In genomic region chr2:121188530-121188929, GRCm38 (mm10) we compare ENCODE assay signal across 14 mouse cellular contexts. TPM values are rescaled to one million over a fixed set of nuclear protein-coding genes. Genes with fewer than 3 reads are reported as not detected.
A peak's percentile ranks its signal among the peaks of the same experiment; 100 is the strongest.
DNase-seq lines count a peak whose midpoint lies in the region; ATAC-seq and TF ChIP-seq lines count a peak whose summit lies in the region.
"Had no signal": no experiment of that assay in that cellular context is flagged by ENCODE, and none has a peak within 500 bp of the region (broad histone marks: within the 10 kb centered on the region; RNA-seq: fewer than 3 reads in every experiment).

No protein-coding gene starts in this region.

- no peak overlapping the region for H3K9ac ChIP-seq in intestine, embryonic 14.5 days (ENCODE audit: low read length)
- no peak overlapping the region for H3K9ac ChIP-seq in intestine, embryonic 16.5 days (ENCODE audit: low read depth, low read length)
- H3K9ac ChIP-seq in lung, postnatal 0 days (replicated peaks; ENCODE audit: low read depth) = no peak overlapping the region
- H3K9ac ChIP-seq in forebrain, embryonic 12.5 days = no peak overlapping the region
- H3K9ac ChIP-seq: hindbrain, embryonic 13.5 days; kidney, embryonic 15.5 days; neural tube, embryonic 15.5 days had no signal

- TF ChIP-seq EP300 in lung, postnatal 0 days (IDR thresholded peaks at IDR 0.05) = no peak

- no peak for TF ChIP-seq POLR2A in cortical plate, adult 2 months (IDR thresholded peaks at IDR 0.05; ENCODE audit: extremely low read depth, insufficient read depth, low read length)

- H3K27me3 ChIP-seq in intestine, embryonic 14.5 days (replicated peaks; ENCODE audit: control insufficient read depth, insufficient read depth, low read length) = no peaks in the 10 kb centered on the region
- H3K27me3 ChIP-seq in intestine, embryonic 16.5 days (replicated peaks; ENCODE audit: control insufficient read depth, insufficient read depth, low read length) = no peaks in the 10 kb centered on the region
- no peaks in the 10 kb centered on the region for H3K27me3 ChIP-seq in lung, postnatal 0 days (replicated peaks; ENCODE audit: insufficient read depth, low read length)
- no peaks in the 10 kb centered on the region for H3K27me3 ChIP-seq in forebrain, embryonic 12.5 days
- H3K27me3 ChIP-seq: hindbrain, embryonic 13.5 days; kidney, embryonic 15.5 days; neural tube, embryonic 15.5 days had no signal

- peak; percentile 48 for DNase-seq in intestine, embryonic 14.5 days (ENCODE audit: low spot score)
- DNase-seq in lung, postnatal 0 days (ENCODE audit: low spot score) = no peak
- no peak for DNase-seq in lung, adult 18-20 months
- DNase-seq in NIH3T3 (ENCODE audit: low read depth) = peak; percentile 39
- DNase-seq: adrenal gland, postnatal 25 days; cerebellum, postnatal 14 days; lung, postnatal 10 days had no signal

- no peak overlapping the region for H3K27ac ChIP-seq in intestine, embryonic 14.5 days (ENCODE audit: low read depth)
- no peak overlapping the region for H3K27ac ChIP-seq in intestine, embryonic 16.5 days (ENCODE audit: low read length)
- H3K27ac ChIP-seq in lung, postnatal 0 days (ENCODE audit: low read length) = no peak overlapping the region
- no peak overlapping the region for H3K27ac ChIP-seq in cortical plate, adult 2 months (ENCODE audit: insufficient read depth, low read length)
- no peak overlapping the region for H3K27ac ChIP-seq in forebrain, embryonic 12.5 days
- H3K27ac ChIP-seq: hindbrain, embryonic 13.5 days; kidney, embryonic 15.5 days; neural tube, embryonic 15.5 days had no signal

- TF ChIP-seq CTCF in lung, postnatal 0 days (IDR thresholded peaks at IDR 0.05) = peak; percentile 45
- peak; percentile 18; the same call in 1 of the 2 replicates for TF ChIP-seq CTCF in cortical plate, adult 2 months (IDR thresholded peaks at IDR 0.05; ENCODE audit: extremely low read depth, insufficient read depth, low read length)

- H3K4me3 ChIP-seq in intestine, embryonic 14.5 days (ENCODE audit: low read depth, low read length) = no peak overlapping the region
- H3K4me3 ChIP-seq in intestine, embryonic 16.5 days (ENCODE audit: low read length) = no peak overlapping the region
- H3K4me3 ChIP-seq in lung, postnatal 0 days (ENCODE audit: low read depth, low read length) = no peak overlapping the region
- H3K4me3 ChIP-seq in cortical plate, adult 2 months (ENCODE audit: insufficient read depth, low read length) = no peak overlapping the region
- H3K4me3 ChIP-seq in forebrain, embryonic 12.5 days (replicated peaks) = no peak overlapping the region
- H3K4me3 ChIP-seq: hindbrain, embryonic 13.5 days; kidney, embryonic 15.5 days; neural tube, embryonic 15.5 days had no signal

- H3K36me3 ChIP-seq in intestine, embryonic 14.5 days (ENCODE audit: control insufficient read depth, insufficient read depth, low read length) = peaks cover 99% of the 10 kb centered on the region
- peaks cover 7% of the 10 kb centered on the region for H3K36me3 ChIP-seq in intestine, embryonic 16.5 days (ENCODE audit: control insufficient read depth, insufficient read depth, low read length)
- H3K36me3 ChIP-seq in lung, postnatal 0 days (ENCODE audit: insufficient read depth, low read length) = peaks cover 51% of the 10 kb centered on the region
- peaks cover 86% of the 10 kb centered on the region for H3K36me3 ChIP-seq in forebrain, embryonic 12.5 days (replicated peaks)

- H3K9me3 ChIP-seq in intestine, embryonic 14.5 days (ENCODE audit: control insufficient read depth, low read length) = no peaks in the 10 kb centered on the region
- no peaks in the 10 kb centered on the region for H3K9me3 ChIP-seq in intestine, embryonic 16.5 days (ENCODE audit: control insufficient read depth, low read length)
- H3K9me3 ChIP-seq in lung, postnatal 0 days (ENCODE audit: low read length) = no peaks in the 10 kb centered on the region
- no peaks in the 10 kb centered on the region for H3K9me3 ChIP-seq in forebrain, embryonic 12.5 days
- H3K9me3 ChIP-seq: hindbrain, embryonic 13.5 days; kidney, embryonic 15.5 days; neural tube, embryonic 15.5 days had no signal

- ATAC-seq in intestine, embryonic 14.5 days (replicated peaks; ENCODE audit: low FRiP score, low TSS enrichment, low read depth) = no peak
- ATAC-seq in intestine, embryonic 16.5 days = no peak
- no peak for ATAC-seq in lung, postnatal 0 days
- no peak for ATAC-seq in forebrain, embryonic 12.5 days (ENCODE audit: low FRiP score)
- no peak for ATAC-seq in megakaryocyte progenitor cell, adult 5-6 weeks (replicated peaks; ENCODE audit: poor library complexity)

- H3K4me1 ChIP-seq in intestine, embryonic 14.5 days (replicated peaks; ENCODE audit: control insufficient read depth, insufficient read depth, low read length) = no peaks in the 10 kb centered on the region
- H3K4me1 ChIP-seq in intestine, embryonic 16.5 days (ENCODE audit: control insufficient read depth, insufficient read depth, low read length) = no peaks in the 10 kb centered on the region
- no peaks in the 10 kb centered on the region for H3K4me1 ChIP-seq in lung, postnatal 0 days (ENCODE audit: insufficient read depth, low read depth, low read length)
- H3K4me1 ChIP-seq in cortical plate, adult 2 months (ENCODE audit: control insufficient read depth, insufficient read depth, low read length) = peaks cover 1% of the 10 kb centered on the region; the same call in 1 of the 2 replicates
- H3K4me1 ChIP-seq in forebrain, embryonic 12.5 days = no peaks in the 10 kb centered on the region
- H3K4me1 ChIP-seq: hindbrain, embryonic 13.5 days; kidney, embryonic 15.5 days; neural tube, embryonic 15.5 days had no signal

- WGBS in intestine, embryonic 14.5 days = 84% methylated on average over 1 of the region's 1 CpGs
- WGBS in intestine, embryonic 16.5 days = 76% methylated on average over 1 of the region's 1 CpGs
- WGBS in lung, postnatal 0 days = 83% methylated on average over 1 of the region's 1 CpGs
- 83% methylated on average over 1 of the region's 1 CpGs for WGBS in forebrain, embryonic 12.5 days

- no peak overlapping the region for H3K4me2 ChIP-seq in intestine, embryonic 14.5 days (ENCODE audit: low read length)
- no peak overlapping the region for H3K4me2 ChIP-seq in intestine, embryonic 16.5 days (ENCODE audit: low read depth, low read length)
- H3K4me2 ChIP-seq in lung, postnatal 0 days (replicated peaks; ENCODE audit: low read depth, low read length) = no peak overlapping the region
- H3K4me2 ChIP-seq in forebrain, embryonic 12.5 days = no peak overlapping the region
- H3K4me2 ChIP-seq: hindbrain, embryonic 13.5 days; kidney, embryonic 15.5 days; neural tube, embryonic 15.5 days had no signal

RNA-seq across cellular contexts. Expression of gene Zscan29, which starts 17.6 kb away (rescaled TPM):
- polyA plus RNA-seq in intestine, embryonic 14.5 days (2014; fragmentation: Nextera tagmentation; extraction: Ambion mirVana) = 8.7 and 11.1 TPM in 2 replicates
- polyA plus RNA-seq in intestine, embryonic 16.5 days (2015; fragmentation: Nextera tagmentation; extraction: Ambion mirVana) = 8.3 and 8.6 TPM in 2 replicates
- polyA plus RNA-seq in lung, postnatal 0 days (2015; fragmentation: Nextera tagmentation; extraction: Ambion mirVana) = 7.8 and 8.6 TPM in 2 replicates
- 3.5 TPM in 2 replicates for polyA plus RNA-seq in cortical plate, adult 2 months (2012; rRNA removed)
- polyA plus RNA-seq in forebrain, embryonic 12.5 days (2016; fragmentation: Nextera tagmentation; extraction: Ambion mirVana) = 14.4 and 16.2 TPM in 2 replicates
- total RNA-seq in megakaryocyte progenitor cell, adult 5-6 weeks (2015) = 18.8 and 21.2 TPM in 2 replicates
- total RNA-seq in megakaryocyte progenitor cell, adult 5-6 weeks (2017) = 18.7 and 25.4 TPM in 2 replicates

RNA-seq across cellular contexts. Expression of gene Tubgcp4, which starts 18.1 kb away (rescaled TPM):
- 51.6 and 58.8 TPM in 2 replicates for polyA plus RNA-seq in intestine, embryonic 14.5 days (2014; fragmentation: Nextera tagmentation; extraction: Ambion mirVana)
- 31.8 and 37.2 TPM in 2 replicates for polyA plus RNA-seq in intestine, embryonic 16.5 days (2015; fragmentation: Nextera tagmentation; extraction: Ambion mirVana)
- 18.6 and 22.0 TPM in 2 replicates for polyA plus RNA-seq in lung, postnatal 0 days (2015; fragmentation: Nextera tagmentation; extraction: Ambion mirVana)
- 31.3 and 34.5 TPM in 2 replicates for polyA plus RNA-seq in cortical plate, adult 2 months (2012; rRNA removed)
- 82.9 and 83.1 TPM in 2 replicates for polyA plus RNA-seq in forebrain, embryonic 12.5 days (2016; fragmentation: Nextera tagmentation; extraction: Ambion mirVana)
- total RNA-seq in megakaryocyte progenitor cell, adult 5-6 weeks (2015) = 36.4 and 38.9 TPM in 2 replicates
- 28.8 and 39.3 TPM in 2 replicates for total RNA-seq in megakaryocyte progenitor cell, adult 5-6 weeks (2017)

RNA-seq across cellular contexts. Expression of gene Lcmt2, which starts 48.1 kb away (rescaled TPM):
- polyA plus RNA-seq in intestine, embryonic 14.5 days (2014; fragmentation: Nextera tagmentation; extraction: Ambion mirVana) = 19.7 and 20.8 TPM in 2 replicates
- polyA plus RNA-seq in intestine, embryonic 16.5 days (2015; fragmentation: Nextera tagmentation; extraction: Ambion mirVana) = 19.3 and 19.8 TPM in 2 replicates
- polyA plus RNA-seq in lung, postnatal 0 days (2015; fragmentation: Nextera tagmentation; extraction: Ambion mirVana) = 19.3 and 21.8 TPM in 2 replicates
- polyA plus RNA-seq in cortical plate, adult 2 months (2012; rRNA removed) = 4.8 and 6.3 TPM in 2 replicates
- 21.7 and 26.6 TPM in 2 replicates for polyA plus RNA-seq in forebrain, embryonic 12.5 days (2016; fragmentation: Nextera tagmentation; extraction: Ambion mirVana)
- 11.7 and 12.8 TPM in 2 replicates for total RNA-seq in megakaryocyte progenitor cell, adult 5-6 weeks (2015)
- total RNA-seq in megakaryocyte progenitor cell, adult 5-6 weeks (2017) = 8.4 and 9.7 TPM in 2 replicates

RNA-seq across cellular contexts. Expression of gene Adal, which starts 48.3 kb away (rescaled TPM):
- polyA plus RNA-seq in intestine, embryonic 14.5 days (2014; fragmentation: Nextera tagmentation; extraction: Ambion mirVana) = 19.2 and 23.2 TPM in 2 replicates
- polyA plus RNA-seq in intestine, embryonic 16.5 days (2015; fragmentation: Nextera tagmentation; extraction: Ambion mirVana) = 16.7 and 17.4 TPM in 2 replicates
- polyA plus RNA-seq in lung, postnatal 0 days (2015; fragmentation: Nextera tagmentation; extraction: Ambion mirVana) = 12.7 and 13.5 TPM in 2 replicates
- 17.0 and 19.6 TPM in 2 replicates for polyA plus RNA-seq in cortical plate, adult 2 months (2012; rRNA removed)
- 25.7 and 33.3 TPM in 2 replicates for polyA plus RNA-seq in forebrain, embryonic 12.5 days (2016; fragmentation: Nextera tagmentation; extraction: Ambion mirVana)
- total RNA-seq in megakaryocyte progenitor cell, adult 5-6 weeks (2015) = 12.2 and 12.4 TPM in 2 replicates
- total RNA-seq in megakaryocyte progenitor cell, adult 5-6 weeks (2017) = 10.6 and 15.4 TPM in 2 replicates

Comparison
In these comparisons a context has a peak if more than half of its experiments do, and no peak if none do; other contexts are left out.
1. DNase-seq: peak in intestine, embryonic 14.5 days (single experiment) and NIH3T3 (single experiment); none in lung, postnatal 0 days (single experiment) and lung, adult 18-20 months (0 of 2).